ENCODE assay signal across 15 mouse cellular contexts in the genomic region with DNA sequence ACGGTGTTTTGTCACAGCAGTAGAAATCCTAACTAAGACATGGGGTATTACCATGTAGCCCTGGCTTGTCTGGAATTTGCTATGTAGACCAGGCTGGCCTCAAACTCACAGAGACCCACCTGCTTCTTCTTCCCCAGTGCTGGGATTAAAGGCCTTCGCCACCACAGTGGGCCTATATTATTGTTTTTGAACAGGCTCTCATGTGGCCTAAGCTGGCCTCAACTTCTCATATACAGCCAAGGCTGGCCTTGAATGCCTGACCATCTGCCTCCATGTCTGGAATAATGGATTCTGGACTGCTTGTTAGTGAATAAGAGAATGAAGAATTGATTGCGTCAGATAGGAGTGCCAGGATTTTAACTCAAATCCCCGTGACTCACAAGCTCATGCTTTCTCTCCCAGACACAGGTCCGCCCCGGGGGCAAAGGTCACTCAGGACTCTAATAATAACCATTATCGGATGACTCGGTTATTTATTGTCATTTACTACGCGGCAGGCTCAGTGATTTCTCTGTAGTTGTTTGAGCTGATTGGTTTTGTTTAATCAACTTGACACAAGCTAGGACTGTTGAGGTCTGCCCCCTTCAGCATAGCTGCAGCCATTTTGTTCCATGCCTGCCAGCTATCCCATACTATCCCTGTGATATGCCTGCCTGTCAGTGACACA. TPM values are rescaled to one million over a fixed set of nuclear protein-coding genes. Genes with fewer than 3 reads are reported as not detected.
DNase-seq lines count a peak whose midpoint lies in the region; ATAC-seq lines count a peak whose summit lies in the region.
"Had no signal": no experiment of that assay in that cellular context is flagged by ENCODE, and none has a peak within 500 bp of the region (broad histone marks: within the 10 kb centered on the region; RNA-seq: fewer than 3 reads in every experiment).

No protein-coding gene starts in this region.

- no peaks in the 10 kb centered on the region for H3K27me3 ChIP-seq in neural tube, embryonic 14.5 days (ENCODE audit: control insufficient read depth, insufficient read depth, low read length)
- H3K27me3 ChIP-seq: stomach, embryonic 15.5 days had no signal

- no peak overlapping the region for H3K4me2 ChIP-seq in neural tube, embryonic 14.5 days (ENCODE audit: low read depth, low read length)

- H3K4me1 ChIP-seq in neural tube, embryonic 14.5 days (ENCODE audit: control insufficient read depth, insufficient read depth, low read length) = no peaks in the 10 kb centered on the region

- H3K9ac ChIP-seq in neural tube, embryonic 14.5 days (replicated peaks; ENCODE audit: low read depth, low read length) = no peak overlapping the region
- H3K9ac ChIP-seq: stomach, embryonic 15.5 days had no signal

- H3K27ac ChIP-seq in neural tube, embryonic 14.5 days (ENCODE audit: low read depth, low read length) = no peak overlapping the region
- H3K27ac ChIP-seq: stomach, embryonic 15.5 days had no signal

- H3K9me3 ChIP-seq in neural tube, embryonic 14.5 days (ENCODE audit: control insufficient read depth, low read length) = no peaks in the 10 kb centered on the region
- H3K9me3 ChIP-seq: stomach, embryonic 15.5 days had no signal

- H3K4me3 ChIP-seq in neural tube, embryonic 14.5 days (ENCODE audit: low read depth, low read length) = no peak overlapping the region
- H3K4me3 ChIP-seq: stomach, embryonic 15.5 days had no signal

- WGBS in neural tube, embryonic 14.5 days = 60% methylated on average over 10 of the region's 10 CpGs

- peak; percentile 36 to 64 for DNase-seq in kidney, adult 8-10 months
- DNase-seq in kidney, postnatal 14 days = no peak
- DNase-seq in Muller cell, postnatal 12 days (ENCODE audit: inconsistent ontology term) = peak; percentile 90
- peak; percentile 28 for DNase-seq in embryo, embryonic 10 days (ENCODE audit: low spot score)
- DNase-seq in thymus, postnatal 36 days = no peak
- no peak for DNase-seq in cerebellum, postnatal 36 days
- DNase-seq in heart, adult 8-10 months (ENCODE audit: low spot score) = no peak
- DNase-seq: cerebellum, postnatal 25 days; liver had no signal

- H3K36me3 ChIP-seq in neural tube, embryonic 14.5 days (ENCODE audit: control insufficient read depth, insufficient read depth, low read length) = no peaks in the 10 kb centered on the region
- H3K36me3 ChIP-seq: stomach, embryonic 15.5 days had no signal

- 0 out of 2 replicates have a peak, but pooled peaks have one; percentile 21 for ATAC-seq in neural tube, embryonic 14.5 days (ENCODE audit: low read depth)

RNA-seq across cellular contexts. Expression of a gene that starts 1.9 kb away (rescaled TPM):
- polyA plus RNA-seq in neural tube, embryonic 14.5 days (2014; fragmentation: Nextera tagmentation; extraction: Ambion mirVana) = not detected in 2 replicates
- 1 to 10 TPM; 1.4 to 2.1 (median 1.6) TPM for total RNA-seq in heart, adult 8-10 months (2022)
- total RNA-seq: gastrocnemius, postnatal 4 days; layer of hippocampus, postnatal 25 days had no signal

RNA-seq across cellular contexts. Expression of a gene that starts 12.8 kb away (rescaled TPM):
- polyA plus RNA-seq in neural tube, embryonic 14.5 days (2014; fragmentation: Nextera tagmentation; extraction: Ambion mirVana) = not detected in 2 replicates
- not detected for total RNA-seq in heart, adult 8-10 months (2022)
- total RNA-seq: gastrocnemius, postnatal 4 days; heart, postnatal 25 days; layer of hippocampus, postnatal 25 days; megakaryocyte, adult 5-6 weeks had no signal

RNA-seq across cellular contexts. Expression of a gene that starts 31.5 kb away (rescaled TPM):
- polyA plus RNA-seq in neural tube, embryonic 14.5 days (2014; fragmentation: Nextera tagmentation; extraction: Ambion mirVana) = 7.2 and 9.1 TPM in 2 replicates
- 10 to 100 TPM; 17.9 to 25.0 (median 20.5) TPM for total RNA-seq in heart, adult 8-10 months (2022)

RNA-seq across cellular contexts. Expression of a gene that starts 38.8 kb away (rescaled TPM):
- not detected in 2 replicates for polyA plus RNA-seq in neural tube, embryonic 14.5 days (2014; fragmentation: Nextera tagmentation; extraction: Ambion mirVana)
- not detected for total RNA-seq in heart, adult 8-10 months (2022)
- total RNA-seq: gastrocnemius, postnatal 4 days; heart, postnatal 25 days; layer of hippocampus, postnatal 25 days; megakaryocyte, adult 5-6 weeks had no signal
- polyA plus RNA-seq: stomach, embryonic 15.5 days had no signal

Comparison
In these comparisons a context has a peak if more than half of its experiments do, and no peak if none do; other contexts are left out.
1. DNase-seq: peak in kidney, adult 8-10 months (2 of 2), Muller cell, postnatal 12 days (single experiment) and embryo, embryonic 10 days (single experiment); none in kidney, postnatal 14 days (single experiment), thymus, postnatal 36 days (0 of 2), cerebellum, postnatal 36 days (0 of 2) and heart, adult 8-10 months (single experiment).